Mouse (Mus musculus): ENCODE data around the gene Angptl7. TPM values are rescaled to one million over a fixed set of nuclear protein-coding genes. Genes with fewer than 3 reads are reported as not detected.

The Angptl7 gene
- polyA plus RNA-seq, 1 experiment from 2014 or later = 0.15 TPM

DNA sequence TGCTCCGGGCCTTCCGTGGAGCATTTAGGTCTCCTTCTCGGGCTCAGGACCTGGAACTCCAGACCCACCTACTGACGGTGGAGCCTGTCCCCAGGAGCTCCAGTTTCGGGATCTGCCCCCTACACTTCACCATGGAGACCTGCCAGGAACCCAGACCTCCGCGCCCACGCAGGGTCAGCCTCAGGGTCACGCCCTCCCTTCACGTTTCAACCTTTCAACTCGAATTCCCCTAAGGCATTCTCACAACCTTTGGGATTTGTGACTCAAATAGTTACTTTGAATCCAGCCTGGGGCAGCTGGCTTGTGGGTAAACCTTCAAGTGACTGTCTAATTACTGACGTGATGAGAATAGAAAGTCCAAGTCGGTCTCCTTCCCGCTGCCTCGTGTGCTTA is 51.4 kb downstream of the Angptl7 start:
- ATAC-seq = peak; percentile 1; the same call in 1 of the 2 replicates
- Histone ChIP-seq H3K27me3 (replicated peaks; ENCODE audit: control insufficient read depth, insufficient read depth, low read length) (no peaks in the 10 kb centered on the region), H3K36me3 (ENCODE audit: control insufficient read depth, insufficient read depth, low read length) (peaks cover 18% of the 10 kb centered on the region), H3K4me1 (ENCODE audit: control insufficient read depth, insufficient read depth, low read length) (peaks cover 14% of the 10 kb centered on the region), H3K4me2 (ENCODE audit: low read length) (peak overlapping the region; percentile 90), H3K9ac (ENCODE audit: low read length) (peak overlapping the region; percentile 89), H3K4me3 (ENCODE audit: low read depth, low read length) (peak overlapping the region; percentile 97), H3K9me3 (replicated peaks; ENCODE audit: control insufficient read depth, low read length) (no peaks in the 10 kb centered on the region), H3K27ac (ENCODE audit: low read depth, low read length) (peak overlapping the region; percentile 80)
- peak; percentile 53 for DNase-seq (ENCODE audit: low spot score)
- WGBS = under 1% methylated on average over 15 of the region's 15 CpGs

DNA sequence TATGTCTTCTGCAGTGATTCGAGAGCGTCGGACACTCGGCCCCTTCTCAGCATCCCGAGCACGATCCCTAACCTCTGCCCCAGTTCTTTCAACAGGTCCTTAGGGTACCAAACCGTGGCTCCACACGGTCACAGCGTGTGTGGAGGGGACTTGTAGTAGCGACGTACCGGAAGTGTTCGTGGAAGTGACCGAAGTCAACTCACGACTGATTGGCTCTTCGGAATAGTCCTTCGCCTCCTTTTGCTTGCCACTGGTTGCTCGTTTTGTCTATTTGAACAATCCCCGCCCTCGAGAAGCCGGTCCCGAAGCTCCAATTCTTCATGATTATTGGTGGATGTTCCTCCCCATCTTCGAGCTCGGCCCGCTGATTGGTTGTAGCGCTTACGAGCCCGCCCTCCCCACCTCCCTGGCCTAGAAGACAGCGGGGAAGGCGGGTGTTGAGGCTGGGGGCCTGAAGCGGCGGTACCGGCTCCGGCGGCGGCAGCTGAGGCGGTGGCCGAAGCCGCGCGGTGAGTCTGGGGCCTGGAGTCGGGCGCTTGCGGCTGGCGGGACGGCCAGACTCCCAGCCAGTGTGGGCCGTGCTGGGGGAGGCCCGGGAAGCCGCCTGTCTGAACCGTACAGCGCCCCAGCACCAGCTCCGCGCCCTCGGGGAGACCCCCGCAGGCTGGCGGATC is 51.9 kb downstream of the Angptl7 start, which contains the start of gene Mtor:
Gene Mtor, plus strand, starts transcription at position 433 of the 674 bp plus-strand sequence.
- DNase-seq (ENCODE audit: low spot score) (peak; percentile 99), ATAC-seq (peak; percentile 97)
- under 1% methylated on average over 56 of the region's 56 CpGs for WGBS
- Histone ChIP-seq H3K36me3 (ENCODE audit: control insufficient read depth, insufficient read depth, low read length) (peaks cover 13% of the 10 kb centered on the region), H3K9me3 (replicated peaks; ENCODE audit: control insufficient read depth, low read length) (no peaks in the 10 kb centered on the region), H3K9ac (ENCODE audit: low read length) (peak within 1 kb of the TSS; percentile 89), H3K4me3 (ENCODE audit: low read depth, low read length) (peak within 1 kb of the TSS; percentile 97), H3K4me1 (ENCODE audit: control insufficient read depth, insufficient read depth, low read length) (peaks cover 16% of the 10 kb centered on the region), H3K27me3 (replicated peaks; ENCODE audit: control insufficient read depth, insufficient read depth, low read length) (no peaks in the 10 kb centered on the region), H3K27ac (ENCODE audit: low read depth, low read length) (peak within 1 kb of the TSS; percentile 80), H3K4me2 (ENCODE audit: low read length) (peak within 1 kb of the TSS; percentile 90)

Other genes with a start within 250 kb of the Angptl7 start
- 7.2 and 9.5 TPM in 2 replicates for gene Disp3, start 212.5 kb downstream of the Angptl7 start, polyA plus RNA-seq (2014; fragmentation: Nextera tagmentation; extraction: Ambion mirVana)
- gene Ubiad1, start 55.7 kb downstream of the Angptl7 start, polyA plus RNA-seq (2014; fragmentation: Nextera tagmentation; extraction: Ambion mirVana) = 14.2 and 14.6 TPM in 2 replicates
- gene Mtor, start 51.8 kb downstream of the Angptl7 start, polyA plus RNA-seq (2014; fragmentation: Nextera tagmentation; extraction: Ambion mirVana) = 22.2 and 24.4 TPM in 2 replicates
- 99.7 and 107 TPM in 2 replicates for gene Exosc10, start 58.0 kb upstream of the Angptl7 start, polyA plus RNA-seq (2014; fragmentation: Nextera tagmentation; extraction: Ambion mirVana)
- gene Srm, start 91.0 kb upstream of the Angptl7 start, polyA plus RNA-seq (2014; fragmentation: Nextera tagmentation; extraction: Ambion mirVana) = 168 and 179 TPM in 2 replicates
- gene Masp2, start 102.1 kb upstream of the Angptl7 start, polyA plus RNA-seq (2014; fragmentation: Nextera tagmentation; extraction: Ambion mirVana) = 0.25 TPM in 1 of 2 replicates, not detected in the other
- gene Tardbp, start 126.6 kb upstream of the Angptl7 start, polyA plus RNA-seq (2014; fragmentation: Nextera tagmentation; extraction: Ambion mirVana) = 127 and 131 TPM in 2 replicates
- gene Gm572, start 142.9 kb upstream of the Angptl7 start, polyA plus RNA-seq (2014; fragmentation: Nextera tagmentation; extraction: Ambion mirVana) = not detected in 2 replicates

Data from forebrain, embryonic 14.5 days (tissue).